Mouse (Mus musculus) E14TG2a.4 (cell line): ENCODE results near the gene Ncoa1.

Experiments used
- H3K27me3 ChIP-seq: 2 replicates; pipeline ENCODE4 v1.6.1; 2014; ENCODE audit warnings: low read length, control low read depth; ENCODE audit not compliant: insufficient read depth
- H3K36me3 ChIP-seq: 2 replicates; pipeline ENCODE4 v1.6.1; 2014; ENCODE audit warnings: low read length, control low read depth; ENCODE audit not compliant: insufficient read depth
- H3K4me1 ChIP-seq: replicated peaks from 2 replicates; pipeline ENCODE4 v1.6.1; 2014; ENCODE audit warnings: low read depth, low read length, control low read depth
- H3K4me3 ChIP-seq: replicated peaks from 2 replicates; pipeline ENCODE4 v1.5.1; 2014; ENCODE audit warnings: mild to moderate bottlenecking, low read length
- H3K9me3 ChIP-seq: 2 replicates; pipeline ENCODE4 v1.6.1; 2014; ENCODE audit warnings: low read length, control low read depth
- CTCF ChIP-seq: conservative IDR thresholded peaks from 2 replicates; pipeline ENCODE4 v1.5.1; 2014; ENCODE audit warnings: low read length
- NANOG ChIP-seq: IDR thresholded peaks from 2 replicates; pipeline ENCODE4 v1.6.1; 2014; ENCODE audit warnings: borderline replicate concordance, low read length, mixed read lengths
- POU5F1 ChIP-seq: IDR thresholded peaks from 2 replicates; pipeline ENCODE4 v1.6.1; 2014; ENCODE audit warnings: low read length, borderline replicate concordance

Ncoa1 gene

GRCm38 (mm10) chr12:4476832-4477671 lies at the start of gene Ncoa1:
Ncoa1 (minus strand) TSS chr12:4477182.
- Histone ChIP-seq H3K36me3 (no peaks in the 10 kb centered on the region), H3K4me3 (peak within 1 kb of the TSS; percentile 90), H3K4me1 (peaks cover 13% of the 10 kb centered on the region), H3K9me3 (no peaks in the 10 kb centered on the region), H3K27me3 (peaks cover 50% of the 10 kb centered on the region)
- no peak for TF ChIP-seq CTCF

GRCm38 (mm10) chr12:4524546-4524945 lies 47.6 kb upstream of the Ncoa1 start:
- Histone ChIP-seq H3K4me1 (peaks cover 28% of the 10 kb centered on the region), H3K36me3 (no peaks in the 10 kb centered on the region), H3K27me3 (peaks cover 9% of the 10 kb centered on the region; the same call in 1 of the 2 replicates), H3K4me3 (0 out of 2 replicates have a peak overlapping the region, but pooled peaks have one; percentile 17), H3K9me3 (no peaks in the 10 kb centered on the region)
- TF ChIP-seq NANOG (no peak), CTCF (no peak)

- H3K4me3 ChIP-seq, result peak overlapping the region; percentile 49
- peaks cover 33% of the 10 kb centered on the region for H3K4me1 ChIP-seq
- H3K27me3 ChIP-seq, result peaks cover 9% of the 10 kb centered on the region; the same call in 1 of the 2 replicates
- TF ChIP-seq POU5F1 (no peak), NANOG (no peak), CTCF (no peak)
- H3K9me3 ChIP-seq, result no peaks in the 10 kb centered on the region
- H3K36me3 ChIP-seq, result no peaks in the 10 kb centered on the region
Observed at GRCm38 (mm10) chr12:4523688-4524298, 46.8 kb upstream of the Ncoa1 start.

GRCm38 (mm10) chr12:4523208-4523607 lies 46.2 kb upstream of the Ncoa1 start:
- TF ChIP-seq CTCF (no peak), POU5F1 (no peak), NANOG (no peak)
- Histone ChIP-seq H3K4me1 (peaks cover 33% of the 10 kb centered on the region), H3K9me3 (no peaks in the 10 kb centered on the region), H3K36me3 (no peaks in the 10 kb centered on the region), H3K27me3 (peaks cover 9% of the 10 kb centered on the region; the same call in 1 of the 2 replicates), H3K4me3 (0 out of 2 replicates have a peak overlapping the region, but pooled peaks have one; percentile 49)

GRCm38 (mm10) chr12:4518957-4519356 lies 42.0 kb upstream of the Ncoa1 start:
- Histone ChIP-seq H3K9me3 (no peaks in the 10 kb centered on the region), H3K36me3 (no peaks in the 10 kb centered on the region), H3K27me3 (0 out of 2 replicates have a peak, but pooled peaks cover 5% of the 10 kb centered on the region), H3K4me1 (peaks cover 17% of the 10 kb centered on the region), H3K4me3 (no peak overlapping the region)
- TF ChIP-seq NANOG (no peak), POU5F1 (no peak), CTCF (no peak)

GRCm38 (mm10) chr12:4509591-4510061 lies 32.6 kb upstream of the Ncoa1 start:
- Histone ChIP-seq H3K36me3 (no peaks in the 10 kb centered on the region), H3K4me3 (no peak overlapping the region), H3K27me3 (peaks cover 6% of the 10 kb centered on the region), H3K9me3 (0 out of 2 replicates have a peak, but pooled peaks cover 3% of the 10 kb centered on the region), H3K4me1 (peaks cover 31% of the 10 kb centered on the region)
- no peak for TF ChIP-seq POU5F1
- TF ChIP-seq CTCF, result no peak
- TF ChIP-seq NANOG, result no peak

- TF ChIP-seq POU5F1, result no peak
- no peak for TF ChIP-seq NANOG
- TF ChIP-seq CTCF, result no peak
- H3K36me3 ChIP-seq, result no peaks in the 10 kb centered on the region
- H3K27me3 ChIP-seq, result peaks cover 6% of the 10 kb centered on the region
- H3K9me3 ChIP-seq, result 0 out of 2 replicates have a peak, but pooled peaks cover 3% of the 10 kb centered on the region
- H3K4me1 ChIP-seq, result peaks cover 31% of the 10 kb centered on the region
- no peak overlapping the region for H3K4me3 ChIP-seq
Observed at GRCm38 (mm10) chr12:4508182-4508581, 31.2 kb upstream of the Ncoa1 start.

GRCm38 (mm10) chr12:4507461-4507860 lies 30.5 kb upstream of the Ncoa1 start:
- Histone ChIP-seq H3K27me3 (peaks cover 6% of the 10 kb centered on the region), H3K36me3 (no peaks in the 10 kb centered on the region), H3K4me3 (peak overlapping the region; percentile 27; the same call in 1 of the 2 replicates), H3K4me1 (peaks cover 31% of the 10 kb centered on the region), H3K9me3 (0 out of 2 replicates have a peak, but pooled peaks cover 3% of the 10 kb centered on the region)
- TF ChIP-seq NANOG, result no peak
- TF ChIP-seq CTCF, result no peak
- no peak for TF ChIP-seq POU5F1
